Mouse (Mus musculus): ENCODE results near the gene Pkig.

DNA sequence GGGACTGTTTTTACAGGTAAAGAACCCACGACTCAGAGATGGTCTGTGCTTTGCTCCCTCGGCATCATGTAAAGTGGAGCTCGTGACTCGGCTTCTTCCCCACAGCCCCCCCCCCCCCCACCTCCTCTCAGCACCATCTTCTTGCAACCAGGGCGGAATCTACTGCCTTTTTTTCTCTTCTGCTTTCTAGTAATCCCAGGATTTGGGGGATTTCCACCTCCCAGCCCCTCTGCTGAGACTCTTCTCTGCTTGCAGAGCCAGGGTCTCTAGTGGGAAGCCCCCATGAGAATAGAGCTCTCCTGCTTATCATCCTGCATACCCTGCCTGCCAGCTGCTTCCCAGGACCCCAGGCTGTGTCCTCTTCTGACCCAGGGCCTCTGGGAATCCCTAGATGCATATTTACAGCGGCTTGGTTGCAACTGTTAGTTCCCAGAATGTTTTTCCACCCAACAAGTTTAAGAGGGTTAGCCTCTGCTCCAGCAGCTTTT, 50.6 kb downstream of the Pkig start:
- no peak for TF ChIP-seq CTCF (IDR thresholded peaks at IDR 0.05; ENCODE audit: low read depth)
- no peak for TF ChIP-seq EP300 (optimal IDR thresholded peaks at IDR 0.05)
